Mouse (Mus musculus) adrenal gland, adult 8-10 months (tissue): ENCODE measurements at regions not wholly inside any gene's neighbourhood (a gene's known extent, or its start where the extent isn't known, plus 50 kb on each side); places are given as distances from the start of the nearest gene placed in this dataset.

ENCODE experiments used
- DNase-seq: peaks from one replicate; pipeline ENCODE4 v3.0.0; 2022

DNA sequence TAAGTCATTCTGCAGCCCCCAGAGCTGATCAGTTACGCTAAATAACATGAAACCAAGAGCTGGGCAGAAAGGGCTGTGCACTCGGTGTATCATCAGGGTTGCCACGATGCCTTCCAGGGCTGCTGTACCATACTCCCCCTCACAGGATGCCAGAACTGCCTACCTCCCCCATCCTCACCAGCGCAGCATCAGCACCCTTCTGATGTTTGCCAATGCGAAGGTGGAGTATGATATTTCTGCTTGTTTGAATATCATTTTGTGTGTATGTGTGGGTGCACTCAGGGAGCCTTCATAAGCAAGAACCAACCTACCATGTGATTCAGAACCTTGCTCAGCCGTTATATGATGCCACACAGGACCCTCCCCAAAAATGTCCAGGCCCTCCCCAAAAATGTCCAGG lies 229.1 kb upstream of the Tle3 start:
- DNase-seq: no peak

DNA sequence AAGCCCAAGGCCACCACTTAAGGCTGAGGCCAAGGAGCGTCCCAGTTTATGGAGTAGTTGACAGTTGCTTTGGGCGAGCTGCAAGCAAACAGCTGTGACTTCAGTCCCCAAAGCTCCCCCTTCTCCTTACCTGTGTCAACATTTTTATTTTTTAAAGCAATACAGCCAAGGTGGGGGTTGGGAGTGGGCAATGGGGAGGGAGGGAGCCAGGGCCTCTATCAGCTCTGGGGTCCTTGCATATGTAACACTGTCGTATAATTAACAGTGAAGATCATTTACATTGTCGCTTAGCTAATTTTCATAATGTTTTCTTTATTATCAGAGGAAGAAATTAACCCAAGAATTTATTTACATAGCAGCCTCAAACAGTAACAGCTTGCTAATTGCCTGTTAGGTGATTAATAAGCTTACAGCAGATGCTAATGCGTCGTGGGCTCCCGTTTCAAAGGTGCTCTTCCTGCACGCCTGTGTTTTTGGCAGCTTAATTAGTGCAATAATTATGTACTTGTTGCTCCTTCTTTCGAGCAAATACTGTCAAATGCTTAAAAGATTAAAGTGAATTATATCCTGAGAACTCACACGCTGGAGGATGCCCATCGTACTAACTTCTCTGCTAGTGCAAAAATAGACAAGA lies 227.4 kb upstream of the Tle3 start:
- DNase-seq: no peak

DNA sequence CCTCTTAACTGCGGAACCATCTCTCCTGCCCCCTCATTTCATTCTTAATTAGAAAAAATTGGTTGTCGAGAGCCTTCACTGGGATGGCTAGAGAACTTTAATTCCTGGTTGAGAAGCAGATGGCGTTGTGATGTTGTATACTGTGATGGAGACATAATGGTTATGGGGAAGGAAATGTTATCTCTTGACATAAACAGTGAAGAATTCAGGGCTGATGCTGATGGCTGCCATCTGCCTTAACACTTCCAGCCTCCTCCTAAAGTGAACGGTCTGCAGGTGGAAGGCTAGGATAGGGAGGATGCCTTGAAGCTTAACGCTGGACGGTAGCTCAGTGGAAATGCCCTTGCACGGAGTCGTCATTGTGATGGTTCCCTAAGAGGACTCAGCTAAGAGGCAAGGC lies 226.4 kb upstream of the Tle3 start:
- no peak for DNase-seq

DNA sequence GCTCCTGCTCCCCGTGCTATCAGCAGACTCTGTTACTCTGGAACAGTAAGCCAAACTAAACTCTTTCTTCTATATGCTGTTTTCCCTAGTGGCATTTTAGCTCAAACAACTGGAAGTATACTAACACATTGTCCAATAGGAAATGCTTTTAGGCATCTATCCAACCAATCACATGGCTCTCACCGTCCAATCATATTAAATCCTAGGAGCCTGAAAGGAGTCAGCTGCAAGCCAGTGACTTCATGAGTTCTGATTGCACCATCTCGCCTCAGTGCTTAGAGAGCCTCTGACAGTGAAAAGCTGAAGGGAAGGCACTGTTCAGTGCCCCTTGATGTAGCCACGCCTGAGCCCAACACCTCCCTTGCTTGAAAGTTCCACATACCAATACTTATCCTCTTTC lies 221.0 kb upstream of the Tle3 start:
- no peak for DNase-seq

DNA sequence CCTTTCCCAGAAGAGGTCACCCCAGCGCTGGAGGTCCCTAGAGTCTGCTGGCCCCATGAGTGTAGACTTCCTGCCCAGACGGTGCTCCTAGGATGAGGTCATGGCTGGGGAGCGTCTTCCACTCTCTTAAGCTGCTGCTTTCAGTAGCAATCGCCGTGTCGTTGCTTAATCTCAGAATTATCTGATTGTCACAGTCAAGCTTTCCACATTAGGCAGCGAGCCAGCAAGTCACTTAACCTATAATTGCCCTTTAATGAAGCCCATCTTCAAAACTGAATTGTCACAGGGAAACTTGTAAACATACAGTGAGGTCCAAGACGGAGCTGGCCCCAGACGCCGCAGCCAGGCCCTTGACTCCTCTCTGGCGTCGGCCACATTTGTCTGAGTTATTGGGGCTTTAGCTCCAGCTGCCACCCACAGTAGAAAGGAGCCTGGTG lies 220.2 kb upstream of the Tle3 start:
- DNase-seq: no peak

DNA sequence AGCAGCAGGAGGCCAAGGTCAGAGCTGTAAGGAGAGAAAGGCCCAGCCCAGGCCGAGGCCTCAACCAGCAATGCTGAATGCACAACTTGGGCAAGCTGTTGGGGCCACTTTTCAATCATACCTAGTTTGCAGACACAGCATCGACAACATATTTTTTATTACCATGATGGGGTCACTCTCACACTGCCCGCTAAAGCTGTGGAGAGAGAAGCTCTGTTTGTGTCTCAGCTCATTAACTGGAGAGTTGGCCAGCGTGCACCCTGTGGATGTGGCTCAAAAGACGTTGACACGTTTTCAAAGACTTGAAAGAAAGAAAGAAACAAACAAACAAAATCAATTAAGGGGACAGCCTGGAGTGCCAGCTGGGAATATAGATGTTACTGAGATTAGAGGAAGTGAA lies 217.4 kb upstream of the Tle3 start:
- no peak for DNase-seq

DNA sequence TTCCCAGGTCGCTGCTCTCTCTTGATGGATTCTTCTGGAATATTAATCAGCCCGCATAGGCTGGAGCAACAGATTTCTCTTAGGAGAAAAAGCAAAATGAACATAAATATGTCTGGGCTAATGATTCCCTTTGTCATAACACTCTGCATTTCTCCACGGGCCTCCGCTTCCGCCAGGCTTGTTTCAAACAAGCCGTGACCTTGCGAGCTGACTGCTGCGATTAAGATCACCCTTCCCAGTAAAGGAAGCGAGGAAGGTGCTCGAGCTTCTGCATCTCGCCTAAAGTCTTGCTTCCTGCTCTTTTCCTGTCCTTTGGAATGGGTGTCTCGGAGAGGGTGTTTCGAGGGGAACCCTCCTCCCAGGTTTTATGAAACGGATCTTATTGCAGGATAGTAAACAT lies 216.3 kb upstream of the Tle3 start:
- no peak for DNase-seq

DNA sequence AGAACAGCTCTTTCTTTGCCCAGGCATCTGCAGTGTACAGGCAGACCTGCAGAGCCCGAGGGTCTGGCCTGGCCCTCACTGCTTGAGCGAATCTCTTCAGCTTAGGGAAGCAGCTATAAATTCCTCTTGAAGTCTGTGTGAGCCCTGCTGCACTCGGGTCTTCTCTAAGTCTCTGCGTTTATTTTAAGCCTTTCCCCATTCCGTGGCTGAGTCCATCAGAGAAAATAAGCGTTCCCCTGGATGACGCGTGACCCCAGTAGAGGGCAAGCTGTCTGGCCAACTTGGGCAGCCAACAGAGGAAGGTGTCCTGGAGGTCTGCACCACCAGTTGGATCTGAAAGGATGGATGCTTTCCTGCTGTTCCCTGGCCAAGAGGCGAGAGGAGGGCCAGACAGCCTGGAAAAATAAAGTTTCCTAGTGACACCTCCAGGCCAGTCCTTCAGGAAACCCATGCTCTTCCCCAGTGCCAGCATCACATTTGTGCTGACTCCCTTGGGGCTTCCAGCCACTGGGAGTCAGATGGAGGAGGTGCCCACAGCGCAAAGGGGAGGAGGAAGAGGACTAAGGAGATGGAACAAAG lies 213.9 kb upstream of the Tle3 start:
- no peak for DNase-seq

DNA sequence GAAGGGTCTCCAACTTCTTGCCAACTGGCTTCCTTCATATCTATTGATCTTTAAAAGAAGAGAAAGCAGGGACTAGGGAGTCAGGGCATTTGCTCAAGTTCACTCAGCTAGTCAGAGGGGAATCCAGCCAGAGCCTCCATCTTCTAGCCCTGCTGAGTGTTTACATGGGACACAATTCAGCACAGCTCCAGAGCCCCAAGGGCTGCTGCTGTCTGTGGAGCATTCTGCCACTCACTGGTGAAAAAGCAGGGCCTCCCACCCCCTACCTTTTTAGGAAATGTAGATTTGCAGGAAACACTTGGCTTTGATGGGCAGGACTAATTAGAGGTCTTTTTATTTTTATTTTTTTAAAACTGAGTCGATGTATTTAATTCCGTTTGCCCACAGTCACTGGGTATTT lies 213.0 kb upstream of the Tle3 start:
- DNase-seq: no peak

DNA sequence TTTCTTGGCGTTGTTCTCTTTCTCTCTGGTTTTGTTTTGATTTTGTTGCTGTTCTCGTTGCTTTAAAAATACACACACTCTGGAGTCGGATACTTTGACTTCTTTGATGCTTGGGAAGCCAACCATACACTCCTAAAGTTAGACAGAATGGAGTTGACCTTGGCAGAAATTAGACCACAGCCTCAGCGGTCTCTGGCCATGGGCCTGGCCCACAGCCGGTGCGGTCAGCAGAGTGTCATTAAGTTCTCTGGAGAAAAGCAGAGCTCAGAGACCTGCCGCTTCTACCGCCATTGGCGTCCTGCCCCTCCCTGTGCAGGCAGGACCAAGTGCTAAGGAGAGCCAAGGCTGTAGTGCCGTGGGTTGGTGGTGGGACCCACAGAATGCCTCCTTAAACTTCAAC lies 212.6 kb upstream of the Tle3 start:
- no peak for DNase-seq

DNA sequence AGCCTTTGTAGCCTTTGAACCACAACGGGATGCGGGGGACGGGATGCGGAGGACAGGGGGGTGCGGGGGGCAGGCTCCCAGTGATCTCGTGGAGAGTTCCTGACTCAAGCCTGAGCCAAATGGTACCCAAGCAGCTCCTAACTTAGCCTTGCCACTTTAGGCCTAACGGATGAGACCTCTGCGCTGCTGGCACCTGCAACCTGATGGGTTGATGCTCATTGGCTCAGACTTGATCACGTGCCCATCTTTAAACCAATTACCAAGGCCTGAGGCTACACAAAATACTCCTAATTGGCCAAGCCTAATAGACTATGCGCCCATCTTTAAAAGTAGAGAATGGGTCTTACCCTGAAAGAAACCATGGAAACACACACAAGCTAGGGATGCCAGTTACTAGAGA lies 209.3 kb upstream of the Tle3 start:
- DNase-seq: no peak

DNA sequence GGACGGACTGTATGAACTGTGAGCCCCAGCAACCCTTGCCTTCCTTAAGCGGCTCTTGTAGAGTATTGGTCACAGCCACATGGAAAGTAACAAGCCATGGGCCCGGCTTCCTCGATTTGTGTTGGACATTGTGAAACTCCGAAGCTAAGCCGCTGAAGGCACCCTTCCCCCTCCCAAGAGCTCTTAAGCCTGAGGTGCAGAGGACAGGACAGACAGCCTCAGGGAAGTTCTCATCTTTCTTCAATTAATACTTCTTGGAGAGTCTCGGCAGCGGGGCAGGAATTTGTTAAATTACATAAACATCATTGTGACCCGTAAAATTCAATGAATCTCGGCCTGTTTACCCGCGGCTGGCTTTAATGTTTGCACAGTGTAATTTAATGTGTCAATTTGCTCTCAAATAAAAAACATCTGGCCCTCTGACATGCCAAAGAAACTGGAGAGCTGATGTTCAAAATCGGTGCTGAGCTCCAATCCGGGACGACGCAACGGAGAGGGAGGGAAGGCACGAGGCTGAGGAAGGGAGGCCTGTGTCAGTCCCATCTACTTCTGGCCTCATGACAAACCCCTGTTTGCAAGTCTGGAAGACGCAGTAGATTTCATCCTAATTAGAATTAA lies 208.4 kb upstream of the Tle3 start:
- DNase-seq: no peak

DNA sequence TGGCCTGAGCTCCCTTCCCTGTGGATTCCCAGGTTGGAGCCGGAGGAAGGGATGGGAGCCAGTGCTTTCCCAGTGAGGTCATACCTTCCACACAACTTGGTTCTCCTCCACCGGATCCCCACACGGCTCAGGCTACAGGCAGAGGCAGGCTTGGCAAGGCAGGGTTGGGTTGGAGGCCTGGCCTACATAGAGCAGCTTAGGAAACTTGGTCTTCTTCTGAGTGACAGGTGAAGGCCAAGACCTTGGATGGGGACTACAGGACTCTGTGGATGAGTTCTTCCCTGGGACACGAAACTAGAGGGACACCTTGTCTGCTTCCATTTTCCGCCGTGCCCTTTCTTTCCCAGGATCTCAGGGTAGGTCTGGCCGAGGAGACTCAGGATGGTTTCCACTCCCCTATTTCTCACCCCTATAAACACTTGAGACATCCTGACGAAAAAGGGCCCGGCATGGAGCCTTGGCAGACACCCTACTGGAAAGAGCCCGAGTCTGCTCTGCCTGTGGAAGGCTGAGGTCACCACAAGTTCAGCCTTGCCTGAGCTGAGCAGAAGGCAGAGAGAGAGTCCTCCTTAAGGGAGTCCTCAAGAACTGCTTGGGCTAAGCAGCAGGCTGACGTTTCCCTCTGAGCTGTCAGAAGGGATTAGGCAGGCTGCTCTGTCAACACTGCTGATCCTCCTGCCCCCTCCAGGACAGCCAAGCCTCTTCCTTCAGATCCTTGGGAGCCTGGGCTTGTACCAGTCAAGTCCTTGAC lies 207.5 kb upstream of the Tle3 start:
- DNase-seq: peak; percentile 69

DNA sequence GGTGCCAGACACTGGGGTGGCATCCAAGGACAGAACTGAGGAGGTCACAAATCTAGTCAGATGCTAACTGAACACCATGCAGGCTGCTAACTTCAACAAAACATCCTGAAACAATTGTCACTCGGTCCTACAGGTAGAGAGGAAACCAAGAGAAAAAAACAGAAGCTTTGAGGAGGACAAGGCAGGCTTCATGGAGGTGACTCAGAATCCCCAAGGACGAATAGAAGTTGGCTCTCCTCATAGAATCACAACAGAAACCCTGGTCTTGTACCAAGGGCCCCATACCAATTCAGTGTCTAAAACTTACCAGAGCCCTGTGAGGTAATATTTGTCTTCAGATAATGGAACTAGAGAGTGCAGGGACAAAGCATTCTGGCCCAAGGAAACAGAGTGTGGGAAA lies 206.1 kb upstream of the Tle3 start:
- DNase-seq: no peak

DNA sequence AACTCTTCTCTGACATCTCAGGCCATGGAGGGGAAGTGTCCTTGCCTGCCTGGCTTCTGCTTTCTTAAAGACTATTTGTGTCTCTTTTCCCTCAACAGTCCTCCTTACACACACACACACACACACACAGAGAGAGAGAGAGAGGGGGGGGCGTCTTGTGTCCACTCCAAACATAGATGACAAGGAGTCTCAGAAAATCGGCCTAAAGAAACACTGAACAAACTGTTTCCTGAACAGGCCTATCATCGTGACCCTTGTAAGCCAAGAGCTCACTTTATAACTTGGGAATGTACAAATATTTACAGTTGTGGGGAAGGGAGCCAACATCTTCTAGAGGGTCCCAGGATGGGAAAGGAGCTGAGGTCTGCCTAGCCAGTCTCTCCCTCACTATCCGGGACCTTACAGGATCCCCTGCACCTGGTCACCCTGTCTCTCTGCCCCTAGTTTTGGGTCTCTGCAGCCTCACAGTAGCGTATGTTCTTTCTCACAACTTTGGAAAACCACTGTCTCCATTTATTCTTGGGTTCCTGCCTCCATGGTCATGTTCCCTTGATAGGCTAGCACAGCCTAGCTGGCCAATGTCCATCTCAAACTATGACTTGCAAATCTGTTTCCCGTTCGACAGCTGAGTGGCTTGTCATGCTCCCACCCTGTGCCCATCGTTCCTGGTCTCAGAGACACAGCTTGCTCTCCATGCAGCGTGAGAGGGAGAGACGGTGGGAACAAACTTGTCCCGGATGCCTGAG lies 204.9 kb upstream of the Tle3 start:
- no peak for DNase-seq

DNA sequence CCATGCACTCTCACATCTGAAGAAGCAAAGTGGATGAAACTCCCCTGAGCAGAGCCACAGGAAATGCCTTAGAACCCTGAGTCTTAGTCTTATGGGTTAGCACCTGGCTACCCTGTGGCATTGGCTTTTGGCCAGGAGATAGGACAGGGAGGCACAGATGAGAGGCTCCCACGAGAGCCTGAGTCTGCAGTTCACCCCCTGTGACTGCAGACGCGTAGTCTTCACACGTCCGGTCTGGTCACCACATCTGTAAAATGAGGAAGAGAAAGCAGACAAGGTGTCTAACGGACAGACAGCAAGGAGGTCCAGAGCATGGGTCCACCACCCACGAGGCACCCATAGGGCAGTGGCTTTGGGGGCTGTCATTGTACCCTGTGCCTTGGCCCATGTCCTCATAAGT lies 203.2 kb upstream of the Tle3 start:
- DNase-seq: no peak

DNA sequence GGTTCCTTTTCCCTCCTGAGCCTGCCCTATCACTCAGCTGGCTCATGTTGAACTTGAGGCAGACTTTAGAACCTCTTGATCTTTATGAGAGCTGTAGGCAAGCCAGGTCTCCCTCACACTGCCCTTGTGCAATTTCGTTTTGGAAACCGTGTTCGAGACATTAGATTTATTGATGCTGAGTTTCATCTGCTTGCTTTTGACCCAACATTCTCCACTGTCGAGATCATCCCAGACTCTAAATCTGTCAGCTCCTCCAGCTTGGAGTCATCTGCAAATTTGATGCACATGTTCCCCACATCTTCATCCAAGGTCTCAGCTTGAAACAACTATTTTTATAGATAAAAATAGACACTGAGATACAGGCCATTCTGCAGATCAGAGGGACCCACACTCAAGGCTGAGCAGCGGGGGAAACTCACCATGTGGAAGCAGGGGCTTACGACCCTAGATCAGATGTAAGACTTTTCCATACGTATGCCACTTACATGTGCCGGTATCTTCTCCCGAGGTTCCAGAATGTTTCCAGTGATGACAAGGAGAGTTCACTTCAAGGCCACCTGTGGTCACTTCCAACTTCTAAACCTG lies 202.6 kb upstream of the Tle3 start:
- DNase-seq: peak; percentile 51

DNA sequence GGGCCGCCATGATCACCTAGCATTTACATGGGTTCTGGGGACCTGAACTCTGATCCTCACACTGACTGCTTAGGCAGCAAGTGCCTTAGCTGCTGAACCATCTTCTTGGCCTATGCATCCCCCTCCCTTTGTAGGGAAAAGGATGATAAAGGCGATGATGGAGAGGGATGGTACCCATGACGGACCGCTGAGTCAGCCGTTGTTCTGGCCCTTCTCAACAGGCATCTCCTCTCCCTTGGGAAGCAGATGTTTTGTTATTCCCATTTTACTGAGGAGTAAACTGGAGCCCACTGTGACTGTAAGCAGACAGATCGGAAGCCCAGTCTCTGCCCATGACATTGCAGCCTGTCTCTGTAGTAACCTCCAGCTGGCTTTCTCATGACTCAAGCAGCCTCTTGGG lies 201.2 kb upstream of the Tle3 start:
- DNase-seq: no peak

DNA sequence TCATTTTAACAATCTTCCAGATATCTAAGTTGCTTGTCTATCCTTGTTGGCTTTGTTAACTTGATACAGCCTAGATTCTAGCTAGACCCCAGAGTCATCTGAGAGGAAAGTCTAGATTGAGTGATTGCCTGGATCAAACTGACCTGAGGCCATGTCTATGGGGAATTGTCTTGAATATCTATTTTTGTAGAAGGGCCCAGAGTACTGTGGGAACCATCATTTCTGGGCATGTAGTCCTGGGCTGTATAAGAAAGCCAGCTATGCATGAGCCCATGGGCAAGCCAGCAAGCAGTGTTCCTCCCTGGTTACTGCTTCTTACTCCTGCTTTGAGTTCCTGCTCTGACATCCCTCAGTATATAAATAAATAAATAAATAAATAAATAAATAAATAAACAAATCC lies 199.7 kb upstream of the Tle3 start:
- no peak for DNase-seq

DNA sequence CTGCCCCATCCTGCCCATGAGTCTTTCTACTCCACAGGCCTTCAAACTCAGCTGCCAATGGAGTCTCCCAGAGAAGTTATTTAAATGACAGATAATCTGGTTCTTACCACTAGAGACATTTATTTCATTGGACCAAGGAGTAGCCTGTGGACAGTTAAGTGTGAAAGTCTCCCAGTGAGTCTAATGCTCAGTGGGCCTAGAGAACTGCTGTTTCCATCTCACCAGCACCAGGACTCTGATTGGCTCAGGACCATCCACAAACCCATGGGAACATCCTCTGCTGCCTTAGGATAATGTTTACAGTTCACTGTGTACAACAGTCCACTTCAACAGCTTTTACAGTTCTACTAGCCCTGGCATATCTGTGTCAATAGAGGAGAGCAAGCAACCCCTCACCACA lies 198.6 kb upstream of the Tle3 start:
- no peak for DNase-seq

DNA sequence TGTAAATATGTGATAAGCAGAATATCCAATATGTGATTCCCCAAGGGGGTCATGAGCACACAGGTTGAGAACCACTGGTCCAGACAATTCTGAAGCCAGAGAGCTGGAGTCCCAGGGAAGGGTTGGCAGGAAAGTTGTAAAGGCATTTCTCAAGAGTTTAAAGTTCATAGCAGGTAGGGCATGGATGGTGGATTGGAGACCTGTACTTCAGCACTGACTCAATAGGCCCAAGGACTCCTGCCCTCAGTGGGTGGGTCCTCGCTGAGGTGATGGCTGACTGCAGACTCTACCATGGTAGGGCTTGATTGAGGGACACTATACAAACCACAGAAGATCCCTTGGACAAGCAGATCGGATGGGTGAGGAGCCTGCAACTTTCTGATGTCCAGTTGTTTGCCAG lies 196.8 kb upstream of the Tle3 start:
- no peak for DNase-seq

DNA sequence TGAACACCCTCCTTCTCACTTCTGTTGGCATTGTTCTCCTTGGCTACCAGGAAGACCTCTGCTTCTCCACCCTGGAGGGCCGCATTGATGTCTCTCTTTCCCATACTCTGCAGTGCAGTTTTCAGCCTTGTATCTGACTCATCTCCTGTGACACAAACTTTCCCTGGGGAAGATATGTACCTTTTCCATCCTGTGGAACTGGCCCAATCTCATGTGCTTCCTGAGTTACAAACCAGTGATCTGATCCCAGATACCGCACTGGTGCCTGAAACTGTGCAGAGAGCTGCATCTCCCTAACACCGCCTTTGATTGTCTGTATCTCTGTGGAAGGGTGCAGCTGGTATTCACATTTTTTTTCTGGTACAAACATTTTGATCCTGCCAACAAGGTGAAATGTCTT lies 195.3 kb upstream of the Tle3 start:
- no peak for DNase-seq
